Mouse (Mus musculus): ENCODE results near the gene Rnf31. TPM values are rescaled to one million over a fixed set of nuclear protein-coding genes. Genes with fewer than 3 reads are reported as not detected.

The Rnf31 gene
- polyA plus RNA-seq, 1 experiment from 2014 or later: 13.2 TPM

DNA sequence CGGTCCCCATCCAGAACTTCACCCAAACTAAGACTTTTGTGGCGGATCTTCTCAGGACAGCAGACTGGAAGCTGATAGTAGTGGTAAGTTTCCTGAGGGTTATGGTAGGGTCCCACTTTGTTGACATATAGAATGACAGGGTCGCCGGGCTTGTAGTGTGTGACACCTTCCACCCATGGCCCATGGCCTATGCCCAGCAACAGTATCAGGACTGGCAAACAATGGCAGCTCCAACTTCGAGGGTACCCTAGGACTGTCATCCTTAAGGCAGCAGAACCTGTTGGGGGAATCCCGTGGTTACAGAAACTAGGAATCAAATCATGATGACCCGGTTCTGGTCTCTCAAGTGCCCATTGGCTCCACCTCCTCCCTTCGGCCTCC, 51.2 kb downstream of the Rnf31 start:
- Histone ChIP-seq H3K9ac (replicated peaks; ENCODE audit: low read depth, low read length) (peak overlapping the region; percentile 89), H3K4me2 (replicated peaks; ENCODE audit: low read depth, low read length) (peak overlapping the region; percentile 76), H3K4me3 (ENCODE audit: low read depth, low read length) (peak overlapping the region; percentile 67), H3K9me3 (ENCODE audit: control insufficient read depth, low read depth, low read length) (no peaks in the 10 kb centered on the region), H3K27me3 (ENCODE audit: control insufficient read depth, insufficient read depth, low read length) (no peaks in the 10 kb centered on the region), H3K36me3 (ENCODE audit: control insufficient read depth, insufficient read depth, low read length) (peaks cover 40% of the 10 kb centered on the region), H3K4me1 (ENCODE audit: control insufficient read depth, insufficient read depth, low read length) (peaks cover 10% of the 10 kb centered on the region; the same call in 1 of the 2 replicates), H3K27ac (ENCODE audit: low read length) (peak overlapping the region; percentile 95; the same call in 1 of the 2 replicates)
- ATAC-seq (ENCODE audit: insufficient number of reproducible peaks, insufficient read depth, low FRiP score, low read depth): 0 out of 2 replicates have a peak, but pooled peaks have one; percentile 6
- WGBS: 21% methylated on average over 8 of the region's 8 CpGs

GRCm38 (mm10) chr14:55643060-55643907, 51.8 kb downstream of the Rnf31 start, which contains the start of gene Tm9sf1:
Tm9sf1 (minus strand) TSS chr14:55643806.
- peaks cover 34% of the 10 kb centered on the region for H3K36me3 ChIP-seq (ENCODE audit: control insufficient read depth, insufficient read depth, low read length)
- peaks cover 10% of the 10 kb centered on the region; the same call in 1 of the 2 replicates for H3K4me1 ChIP-seq (ENCODE audit: control insufficient read depth, insufficient read depth, low read length)
- no peaks in the 10 kb centered on the region for H3K27me3 ChIP-seq (ENCODE audit: control insufficient read depth, insufficient read depth, low read length)
- under 1% methylated on average over 88 of the region's 89 CpGs for WGBS
- peak within 1 kb of the TSS; percentile 67 for H3K4me3 ChIP-seq (ENCODE audit: low read depth, low read length)
- H3K9me3 ChIP-seq (ENCODE audit: control insufficient read depth, low read depth, low read length): no peaks in the 10 kb centered on the region
- peak within 1 kb of the TSS; percentile 95 for H3K27ac ChIP-seq (ENCODE audit: low read length)
- peak; percentile 87 for ATAC-seq (ENCODE audit: insufficient number of reproducible peaks, insufficient read depth, low FRiP score, low read depth)
- H3K4me2 ChIP-seq (replicated peaks; ENCODE audit: low read depth, low read length): peak within 1 kb of the TSS; percentile 76
- H3K9ac ChIP-seq (replicated peaks; ENCODE audit: low read depth, low read length): peak within 1 kb of the TSS; percentile 89

DNA sequence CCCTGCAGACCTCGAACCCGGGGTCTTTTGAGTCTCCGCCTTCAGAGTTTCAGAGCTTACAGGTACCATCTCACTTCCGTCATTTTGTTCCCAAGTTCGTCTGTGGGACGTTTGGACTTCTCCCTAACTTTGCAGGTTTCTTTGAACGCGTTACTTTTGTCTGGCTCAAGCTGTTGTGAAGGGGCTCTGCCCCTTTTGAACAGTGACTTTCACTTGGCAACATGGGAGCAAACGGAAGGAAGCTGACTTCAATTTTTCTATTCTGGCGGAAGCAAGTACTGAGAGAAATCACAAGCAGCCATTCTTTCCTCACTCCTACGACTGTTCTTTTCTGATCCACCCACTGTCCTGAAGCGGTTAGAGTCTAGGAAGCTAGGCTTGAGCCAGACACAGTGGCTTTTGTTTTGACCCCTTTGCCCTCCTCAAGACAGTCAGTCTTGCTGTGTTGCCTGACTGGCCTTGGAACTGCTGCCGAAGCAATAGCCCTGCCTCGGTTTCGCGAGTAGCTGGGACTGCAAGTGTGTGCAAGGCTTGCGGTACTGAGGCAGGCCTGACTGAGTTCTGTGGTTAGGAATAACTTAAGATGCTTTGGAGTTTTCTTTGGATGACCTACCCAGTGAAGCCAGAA, 52.9 kb downstream of the Rnf31 start:
- Histone ChIP-seq H3K4me3 (ENCODE audit: low read depth, low read length) (peak overlapping the region; percentile 67), H3K9me3 (ENCODE audit: control insufficient read depth, low read depth, low read length) (no peaks in the 10 kb centered on the region), H3K9ac (replicated peaks; ENCODE audit: low read depth, low read length) (peak overlapping the region; percentile 89), H3K4me1 (ENCODE audit: control insufficient read depth, insufficient read depth, low read length) (peaks cover 10% of the 10 kb centered on the region; the same call in 1 of the 2 replicates), H3K4me2 (replicated peaks; ENCODE audit: low read depth, low read length) (peak overlapping the region; percentile 76), H3K36me3 (ENCODE audit: control insufficient read depth, insufficient read depth, low read length) (peaks cover 24% of the 10 kb centered on the region; the same call in 1 of the 2 replicates), H3K27me3 (ENCODE audit: control insufficient read depth, insufficient read depth, low read length) (no peaks in the 10 kb centered on the region), H3K27ac (ENCODE audit: low read length) (peak overlapping the region; percentile 95; the same call in 1 of the 2 replicates)
- 23% methylated on average over 17 of the region's 17 CpGs for WGBS
- ATAC-seq (ENCODE audit: insufficient number of reproducible peaks, insufficient read depth, low FRiP score, low read depth): no peak

DNA sequence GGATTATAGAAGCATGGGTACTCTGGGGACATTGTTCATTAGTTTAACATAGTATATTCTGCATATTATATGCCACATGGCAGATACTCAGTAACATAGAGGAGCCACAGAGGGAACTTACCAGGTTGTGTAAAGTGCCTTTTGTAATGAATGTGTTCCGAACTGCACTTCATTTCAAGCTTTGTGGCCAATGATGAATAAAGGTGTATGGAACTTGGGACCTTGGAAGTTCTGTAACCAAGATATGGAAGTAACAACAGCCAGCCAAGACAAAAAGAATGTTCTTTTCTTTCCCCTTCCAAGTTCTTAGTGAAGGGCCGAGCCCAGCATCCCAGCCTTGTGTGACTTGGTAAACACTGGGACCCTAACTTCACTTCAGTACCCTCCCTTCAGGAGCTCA, 58.4 kb downstream of the Rnf31 start, which contains the start of gene Tssk4:
Gene Tssk4 (plus strand): TSS at position 301 of the 400 bp plus-strand sequence.
- WGBS: 95% methylated on average over 2 of the region's 2 CpGs
- Histone ChIP-seq H3K4me1 (ENCODE audit: control insufficient read depth, insufficient read depth, low read length) (0 out of 2 replicates have a peak, but pooled peaks cover 1% of the 10 kb centered on the region), H3K4me3 (ENCODE audit: low read depth, low read length) (no peak within 1 kb of the TSS), H3K27ac (ENCODE audit: low read length) (no peak within 1 kb of the TSS), H3K9ac (replicated peaks; ENCODE audit: low read depth, low read length) (no peak within 1 kb of the TSS), H3K27me3 (ENCODE audit: control insufficient read depth, insufficient read depth, low read length) (no peaks in the 10 kb centered on the region), H3K9me3 (ENCODE audit: control insufficient read depth, low read depth, low read length) (no peaks in the 10 kb centered on the region), H3K4me2 (replicated peaks; ENCODE audit: low read depth, low read length) (no peak within 1 kb of the TSS), H3K36me3 (ENCODE audit: control insufficient read depth, insufficient read depth, low read length) (peaks cover 4% of the 10 kb centered on the region; the same call in 1 of the 2 replicates)
- no peak for ATAC-seq (ENCODE audit: insufficient number of reproducible peaks, insufficient read depth, low FRiP score, low read depth)

- Histone ChIP-seq H3K4me1 (ENCODE audit: control insufficient read depth, insufficient read depth, low read length) (no peaks in the 10 kb centered on the region), H3K4me2 (replicated peaks; ENCODE audit: low read depth, low read length) (no peak overlapping the region), H3K36me3 (ENCODE audit: control insufficient read depth, insufficient read depth, low read length) (0 out of 2 replicates have a peak, but pooled peaks cover 1% of the 10 kb centered on the region), H3K9me3 (ENCODE audit: control insufficient read depth, low read depth, low read length) (no peaks in the 10 kb centered on the region), H3K9ac (replicated peaks; ENCODE audit: low read depth, low read length) (no peak overlapping the region), H3K4me3 (ENCODE audit: low read depth, low read length) (no peak overlapping the region), H3K27me3 (ENCODE audit: control insufficient read depth, insufficient read depth, low read length) (no peaks in the 10 kb centered on the region), H3K27ac (ENCODE audit: low read length) (no peak overlapping the region)
- no peak for ATAC-seq (ENCODE audit: insufficient number of reproducible peaks, insufficient read depth, low FRiP score, low read depth)
- WGBS: 78% methylated on average over 7 of the region's 7 CpGs
These were observed 60.0 kb downstream of the Rnf31 start for GRCm38 (mm10) chr14:55651528-55651927.

Other genes starting within 250 kb of the Rnf31 start
- 49.7 and 62.4 TPM in 2 replicates for gene Dhrs4, start 113.0 kb upstream of the Rnf31 start, polyA plus RNA-seq (2014; fragmentation: Nextera tagmentation; extraction: Ambion mirVana)
- 3.9 and 4.4 TPM in 2 replicates for gene Carmil3, start 101.1 kb upstream of the Rnf31 start, polyA plus RNA-seq (2014; fragmentation: Nextera tagmentation; extraction: Ambion mirVana)
- 0.19 and 0.24 TPM in 2 replicates for gene Cpne6, start 81.3 kb upstream of the Rnf31 start, polyA plus RNA-seq (2014; fragmentation: Nextera tagmentation; extraction: Ambion mirVana)
- not detected in 2 replicates for gene Nrl, start 66.7 kb upstream of the Rnf31 start, polyA plus RNA-seq (2014; fragmentation: Nextera tagmentation; extraction: Ambion mirVana)
- 43.4 and 44.0 TPM in 2 replicates for gene Pck2, start 51.4 kb upstream of the Rnf31 start, polyA plus RNA-seq (2014; fragmentation: Nextera tagmentation; extraction: Ambion mirVana)
- gene Dcaf11, start 31.7 kb upstream of the Rnf31 start, polyA plus RNA-seq (2014; fragmentation: Nextera tagmentation; extraction: Ambion mirVana): 67.6 and 69.6 TPM in 2 replicates
- 0.91 and 1.2 TPM in 2 replicates for gene A730061H03Rik, start 31.3 kb upstream of the Rnf31 start, polyA plus RNA-seq (2014; fragmentation: Nextera tagmentation; extraction: Ambion mirVana)
- 0.61 TPM in 1 of 2 replicates, not detected in the other for gene Fitm1, start 16.1 kb upstream of the Rnf31 start, polyA plus RNA-seq (2014; fragmentation: Nextera tagmentation; extraction: Ambion mirVana)
- 161 and 170 TPM in 2 replicates for gene Psme1, start 13.6 kb upstream of the Rnf31 start, polyA plus RNA-seq (2014; fragmentation: Nextera tagmentation; extraction: Ambion mirVana)
- 5.9 and 7.1 TPM in 2 replicates for gene Emc9, start 6.4 kb upstream of the Rnf31 start, polyA plus RNA-seq (2014; fragmentation: Nextera tagmentation; extraction: Ambion mirVana)
- 296 and 307 TPM in 2 replicates for gene Psme2, start 595 bp upstream of the Rnf31 start, polyA plus RNA-seq (2014; fragmentation: Nextera tagmentation; extraction: Ambion mirVana)
- gene Irf9, start 11.9 kb downstream of the Rnf31 start, polyA plus RNA-seq (2014; fragmentation: Nextera tagmentation; extraction: Ambion mirVana): 7.4 and 8.1 TPM in 2 replicates
- 7.1 and 10.9 TPM in 2 replicates for gene Rec8, start 26.3 kb downstream of the Rnf31 start, polyA plus RNA-seq (2014; fragmentation: Nextera tagmentation; extraction: Ambion mirVana)
- 93.6 and 105 TPM in 2 replicates for gene Ipo4, start 44.2 kb downstream of the Rnf31 start, polyA plus RNA-seq (2014; fragmentation: Nextera tagmentation; extraction: Ambion mirVana)
- 3.7 and 3.9 TPM in 2 replicates for gene Gm49378, start 46.2 kb downstream of the Rnf31 start, polyA plus RNA-seq (2014; fragmentation: Nextera tagmentation; extraction: Ambion mirVana)
- gene Tm9sf1, start 52.1 kb downstream of the Rnf31 start, polyA plus RNA-seq (2014; fragmentation: Nextera tagmentation; extraction: Ambion mirVana): 109 and 112 TPM in 2 replicates
- 0.59 and 1.6 TPM in 2 replicates for gene Tssk4, start 58.5 kb downstream of the Rnf31 start, polyA plus RNA-seq (2014; fragmentation: Nextera tagmentation; extraction: Ambion mirVana)
- gene Mdp1, start 68.8 kb downstream of the Rnf31 start, polyA plus RNA-seq (2014; fragmentation: Nextera tagmentation; extraction: Ambion mirVana): 54.8 and 55.8 TPM in 2 replicates
- gene Gmpr2, start 80.2 kb downstream of the Rnf31 start, polyA plus RNA-seq (2014; fragmentation: Nextera tagmentation; extraction: Ambion mirVana): 56.8 and 63.6 TPM in 2 replicates
- gene Nedd8, start 80.4 kb downstream of the Rnf31 start, polyA plus RNA-seq (2014; fragmentation: Nextera tagmentation; extraction: Ambion mirVana): 535 and 580 TPM in 2 replicates
- 44.2 and 45.5 TPM in 2 replicates for gene Tinf2, start 90.1 kb downstream of the Rnf31 start, polyA plus RNA-seq (2014; fragmentation: Nextera tagmentation; extraction: Ambion mirVana)
- gene Tgm1, start 122.2 kb downstream of the Rnf31 start, polyA plus RNA-seq (2014; fragmentation: Nextera tagmentation; extraction: Ambion mirVana): 19.5 and 21.3 TPM in 2 replicates
- gene Rabggta, start 130.6 kb downstream of the Rnf31 start, polyA plus RNA-seq (2014; fragmentation: Nextera tagmentation; extraction: Ambion mirVana): 30.0 and 31.0 TPM in 2 replicates
- gene Dhrs1, start 154.0 kb downstream of the Rnf31 start, polyA plus RNA-seq (2014; fragmentation: Nextera tagmentation; extraction: Ambion mirVana): 83.0 and 99.4 TPM in 2 replicates
- 36.6 and 38.8 TPM in 2 replicates for gene Nop9, start 154.0 kb downstream of the Rnf31 start, polyA plus RNA-seq (2014; fragmentation: Nextera tagmentation; extraction: Ambion mirVana)
- gene Cideb, start 166.8 kb downstream of the Rnf31 start, polyA plus RNA-seq (2014; fragmentation: Nextera tagmentation; extraction: Ambion mirVana): 2.3 and 2.6 TPM in 2 replicates
- gene Ltb4r2, start 169.7 kb downstream of the Rnf31 start, polyA plus RNA-seq (2014; fragmentation: Nextera tagmentation; extraction: Ambion mirVana): 0.13 and 0.52 TPM in 2 replicates
- 0.42 and 0.88 TPM in 2 replicates for gene Ltb4r1, start 174.3 kb downstream of the Rnf31 start, polyA plus RNA-seq (2014; fragmentation: Nextera tagmentation; extraction: Ambion mirVana)
- 4.3 and 5.8 TPM in 2 replicates for gene Adcy4, start 192.4 kb downstream of the Rnf31 start, polyA plus RNA-seq (2014; fragmentation: Nextera tagmentation; extraction: Ambion mirVana)
- gene Ripk3, start 197.2 kb downstream of the Rnf31 start, polyA plus RNA-seq (2014; fragmentation: Nextera tagmentation; extraction: Ambion mirVana): 25.3 and 32.3 TPM in 2 replicates
- 54.9 and 56.6 TPM in 2 replicates for gene Nfatc4, start 231.4 kb downstream of the Rnf31 start, polyA plus RNA-seq (2014; fragmentation: Nextera tagmentation; extraction: Ambion mirVana)

Measured in stomach, embryonic 14.5 days (tissue).